Mouse (Mus musculus) midbrain, embryonic 16.5 days (tissue): ENCODE data around the gene Bsn. TPM values are rescaled to one million over a fixed set of nuclear protein-coding genes. Genes with fewer than 3 reads are reported as not detected.
A peak's percentile ranks its signal among the peaks of the same experiment; 100 is the strongest.

Experiments
- ATAC-seq: fragments of 200-750 bp; cut with Nextera tagmentation; 2 replicates; pipeline ENCODE4 v1.8.0; 2017; ENCODE audit warnings: moderate TSS enrichment
- H3K27ac ChIP-seq: fragments of 300-500 bp; sonication (generic); 2 replicates; pipeline ENCODE4 v1.5.1; 2014; ENCODE audit warnings: mild to moderate bottlenecking, low read length, mixed read lengths
- H3K27me3 ChIP-seq: fragments of 300-500 bp; sonication (generic); 2 replicates; pipeline ENCODE4 v1.6.1; 2014; ENCODE audit warnings: low read depth, low read length, mixed read lengths; ENCODE audit not compliant: control insufficient read depth, insufficient read depth
- H3K36me3 ChIP-seq: fragments of 300-500 bp; sonication (generic); 2 replicates; pipeline ENCODE4 v1.6.1; 2014; ENCODE audit warnings: mild to moderate bottlenecking, low read length, moderate library complexity, mixed read lengths; ENCODE audit not compliant: control insufficient read depth, insufficient read depth
- H3K4me1 ChIP-seq: fragments of 300-500 bp; sonication (generic); 2 replicates; pipeline ENCODE4 v1.6.1; 2014; ENCODE audit warnings: mild to moderate bottlenecking, low read length, mixed read lengths; ENCODE audit not compliant: control insufficient read depth, insufficient read depth
- H3K4me2 ChIP-seq: fragments of 300-500 bp; sonication (generic); 2 replicates; pipeline ENCODE4 v1.6.1; 2014; ENCODE audit warnings: mild to moderate bottlenecking, low read length, mixed read lengths
- H3K4me3 ChIP-seq: fragments of 300-500 bp; sonication (generic); 2 replicates; pipeline ENCODE4 v1.5.1; 2014; ENCODE audit warnings: low read depth, mild to moderate bottlenecking, low read length, moderate library complexity, mixed read lengths
- H3K9ac ChIP-seq: fragments of 300-500 bp; sonication (generic); 2 replicates; pipeline ENCODE4 v1.6.1; 2014; ENCODE audit warnings: low read depth, low read length, mixed read lengths
- H3K9me3 ChIP-seq: fragments of 300-500 bp; sonication (generic); replicated peaks from 2 replicates; pipeline ENCODE4 v1.6.1; 2014; ENCODE audit warnings: mild to moderate bottlenecking, low read length, mixed read lengths; ENCODE audit not compliant: control insufficient read depth, poor library complexity, severe bottlenecking
- WGBS: fragments of 180-500 bp; shearing (Covaris S2); extraction: QIAGEN DNeasy Blood & Tissue Kit; methylation state at CpG from one replicate; pipeline ENCODE4 v1.1.7; 2014; 5-methylcytosine and 5-hydroxymethylcytosine counted together
- polyA plus RNA-seq: library from polyadenylated mRNA; unstranded; fragments of >200 nt; fragmentation: Nextera tagmentation; extraction: Ambion mirVana; gene quantifications from 2 replicates; pipeline ENCODE4 v1.2.1, GENCODE M21; 2015

Gene Bsn
- polyA plus RNA-seq, 1 experiment from 2014 or later: 8.6 TPM

DNA sequence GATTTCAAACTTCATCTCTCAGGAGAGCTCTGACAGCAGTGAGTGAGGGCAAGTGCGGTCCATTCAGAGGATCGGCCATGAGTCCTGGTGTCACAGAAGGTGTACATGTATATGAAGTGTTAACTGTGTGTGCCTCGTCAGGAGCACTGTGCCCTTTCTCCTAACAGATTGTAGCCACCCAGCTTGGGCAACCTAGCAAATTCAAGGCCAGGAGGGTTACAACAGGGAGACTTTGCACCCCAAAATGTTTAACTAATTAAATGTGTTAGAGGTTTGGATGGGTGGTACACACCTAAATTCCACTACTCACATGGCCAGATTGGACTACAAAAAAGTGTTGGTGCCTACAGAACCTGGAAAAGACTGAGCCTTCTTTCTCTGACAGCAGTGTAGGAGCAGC is 31.4 kb upstream of the Bsn start:
- ATAC-seq: no peak
- Histone ChIP-seq H3K4me1 (peaks cover 2% of the 10 kb centered on the region; the same call in 1 of the 2 replicates), H3K9me3 (no peaks in the 10 kb centered on the region), H3K4me2 (no peak overlapping the region), H3K27me3 (no peaks in the 10 kb centered on the region), H3K9ac (no peak overlapping the region), H3K27ac (no peak overlapping the region), H3K4me3 (no peak overlapping the region), H3K36me3 (peaks cover 3% of the 10 kb centered on the region; the same call in 1 of the 2 replicates)
- 89% methylated on average over 3 of the region's 3 CpGs for WGBS

DNA sequence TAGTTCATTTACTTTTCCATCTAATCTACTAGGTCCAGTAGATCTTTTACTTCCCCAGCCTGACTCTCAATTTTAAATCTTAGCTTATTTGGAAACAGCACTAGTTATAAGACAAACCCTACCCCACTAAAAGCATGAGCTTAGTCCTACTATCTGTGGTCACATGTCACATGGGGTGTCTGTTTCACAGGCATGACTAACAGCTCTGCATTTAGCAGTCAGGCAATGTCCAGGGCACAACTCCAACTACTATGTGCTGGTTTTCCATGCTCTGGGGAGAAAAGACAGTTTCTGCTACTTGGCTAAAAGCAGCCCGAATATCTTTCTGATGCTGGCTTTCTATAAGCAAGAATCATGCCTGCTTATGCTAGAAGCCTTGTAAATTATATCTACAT is 30.2 kb upstream of the Bsn start:
- ATAC-seq: no peak
- H3K4me2 ChIP-seq: no peak overlapping the region
- no peaks in the 10 kb centered on the region for H3K9me3 ChIP-seq
- peaks cover 6% of the 10 kb centered on the region for H3K36me3 ChIP-seq
- no peak overlapping the region for H3K9ac ChIP-seq
- H3K4me1 ChIP-seq: peaks cover 2% of the 10 kb centered on the region; the same call in 1 of the 2 replicates
- no peak overlapping the region for H3K27ac ChIP-seq
- H3K27me3 ChIP-seq: no peaks in the 10 kb centered on the region
- H3K4me3 ChIP-seq: no peak overlapping the region
- 91% methylated on average over 1 of the region's 1 CpGs for WGBS

DNA sequence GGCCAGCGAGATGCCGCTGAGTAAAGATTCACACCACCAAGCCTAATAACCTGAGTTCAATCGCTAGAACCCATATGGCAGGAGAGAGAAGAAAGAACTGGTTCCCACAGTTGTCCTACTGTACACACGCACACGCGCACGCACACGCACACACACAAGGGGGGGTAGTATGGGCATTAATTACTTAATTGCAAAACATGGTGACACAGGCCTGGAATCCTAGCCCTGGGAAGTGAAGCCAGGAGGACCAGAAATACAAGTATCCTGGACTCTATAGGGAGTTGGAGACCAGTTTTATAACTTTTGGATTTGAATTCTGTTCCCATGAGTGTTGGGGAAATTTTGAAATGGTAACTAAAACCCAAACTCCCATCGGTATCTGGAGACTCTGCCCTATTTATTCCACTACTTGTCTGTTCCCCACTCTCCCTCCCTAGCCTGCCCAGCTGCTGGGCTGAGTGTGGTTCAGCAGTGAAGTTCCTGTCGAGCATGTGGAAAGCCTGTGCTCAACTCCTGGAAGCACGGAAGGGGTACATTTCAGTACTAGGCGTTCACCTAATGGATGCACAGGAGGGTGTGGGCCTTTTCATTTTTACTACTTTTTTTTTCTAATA is 29.7 kb upstream of the Bsn start:
- Histone ChIP-seq H3K9me3 (no peaks in the 10 kb centered on the region), H3K4me2 (no peak overlapping the region), H3K27ac (no peak overlapping the region), H3K27me3 (no peaks in the 10 kb centered on the region), H3K9ac (no peak overlapping the region), H3K4me1 (peaks cover 2% of the 10 kb centered on the region; the same call in 1 of the 2 replicates), H3K4me3 (no peak overlapping the region), H3K36me3 (peaks cover 6% of the 10 kb centered on the region)
- WGBS: 89% methylated on average over 12 of the region's 12 CpGs
- ATAC-seq: no peak

DNA sequence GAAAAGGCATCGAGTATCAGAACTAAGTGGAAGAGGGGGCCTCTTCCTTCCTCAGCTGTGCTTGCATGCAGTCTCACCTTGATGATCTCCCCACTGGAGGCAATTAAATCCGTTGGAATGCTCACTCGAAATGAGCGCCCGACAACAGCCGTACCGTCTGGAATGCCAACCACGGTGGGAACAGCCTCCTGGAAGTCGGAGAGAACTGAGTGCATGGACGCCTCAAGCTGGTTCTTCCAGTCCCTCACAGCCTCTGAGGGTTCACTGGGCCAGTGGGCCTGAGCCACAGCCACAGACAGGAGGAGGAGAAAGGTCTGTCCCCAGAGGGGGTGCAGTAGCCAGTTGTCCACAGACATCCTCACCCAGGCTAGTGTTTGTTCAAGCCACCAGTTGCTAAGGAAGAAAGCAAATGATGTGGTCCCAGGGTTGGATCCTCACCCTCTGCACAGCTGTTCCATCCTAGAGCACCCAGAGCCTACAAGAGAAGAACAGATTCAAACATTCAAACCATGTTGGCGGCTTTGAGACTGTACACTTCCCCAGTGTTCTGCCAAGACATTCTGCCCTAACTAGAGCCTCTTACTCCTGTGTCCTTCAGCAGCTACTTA is 27.9 kb upstream of the Bsn start:
- no peaks in the 10 kb centered on the region for H3K27me3 ChIP-seq
- peaks cover 6% of the 10 kb centered on the region for H3K36me3 ChIP-seq
- no peak for ATAC-seq
- H3K9me3 ChIP-seq: no peaks in the 10 kb centered on the region
- no peak overlapping the region for H3K9ac ChIP-seq
- no peak overlapping the region for H3K4me3 ChIP-seq
- H3K4me1 ChIP-seq: peaks cover 11% of the 10 kb centered on the region
- WGBS: 80% methylated on average over 11 of the region's 11 CpGs
- H3K4me2 ChIP-seq: no peak overlapping the region
- no peak overlapping the region for H3K27ac ChIP-seq

DNA sequence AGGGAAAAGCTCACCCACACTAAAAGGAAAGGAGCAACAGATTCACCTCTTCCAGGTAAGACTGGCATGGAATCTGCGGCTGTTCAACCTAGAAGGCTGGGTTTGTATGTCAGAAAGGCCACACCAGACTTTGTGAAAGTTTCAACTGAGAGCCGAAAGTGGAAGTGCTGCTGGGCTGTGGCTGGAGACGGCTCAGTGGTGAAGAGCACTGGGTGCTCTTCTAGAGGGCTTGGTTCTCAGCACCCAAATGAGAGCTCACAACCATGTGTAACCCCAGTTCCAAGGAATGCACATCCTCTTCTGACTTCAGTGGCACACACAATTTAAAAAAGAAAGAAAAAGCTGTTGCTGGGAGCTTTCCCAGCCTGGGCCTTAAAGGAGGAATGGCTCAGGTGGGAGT is 27.2 kb upstream of the Bsn start:
- ATAC-seq: no peak
- H3K9ac ChIP-seq: no peak overlapping the region
- 96% methylated on average over 3 of the region's 3 CpGs for WGBS
- H3K4me3 ChIP-seq: no peak overlapping the region
- peaks cover 6% of the 10 kb centered on the region for H3K36me3 ChIP-seq
- H3K27me3 ChIP-seq: no peaks in the 10 kb centered on the region
- no peaks in the 10 kb centered on the region for H3K9me3 ChIP-seq
- H3K4me1 ChIP-seq: peaks cover 16% of the 10 kb centered on the region
- H3K4me2 ChIP-seq: no peak overlapping the region
- no peak overlapping the region for H3K27ac ChIP-seq

DNA sequence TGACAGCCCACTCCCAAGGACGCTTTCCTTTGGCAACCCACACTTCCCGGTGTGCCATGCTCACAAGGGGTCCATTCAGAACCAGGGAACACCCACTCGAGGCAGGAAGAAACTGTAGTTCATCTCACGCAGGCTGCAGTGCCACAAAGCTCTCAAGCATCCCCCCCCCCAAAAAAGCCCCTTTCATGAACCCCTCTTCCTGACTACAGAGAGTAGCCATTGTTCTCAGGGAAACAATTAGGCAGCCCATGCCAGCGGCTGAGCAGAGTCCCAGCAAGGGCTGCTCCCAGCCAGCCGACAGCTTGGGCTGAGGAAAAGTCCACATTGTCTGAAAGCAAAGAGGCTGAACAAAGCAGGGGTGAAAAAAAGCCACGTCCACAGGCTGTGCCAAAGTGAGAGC is 22.9 kb upstream of the Bsn start:
- Histone ChIP-seq H3K9me3 (no peaks in the 10 kb centered on the region), H3K27ac (peak overlapping the region; percentile 73), H3K4me1 (peaks cover 17% of the 10 kb centered on the region), H3K27me3 (no peaks in the 10 kb centered on the region), H3K36me3 (peaks cover 14% of the 10 kb centered on the region), H3K4me2 (peak overlapping the region; percentile 19; the same call in 1 of the 2 replicates), H3K9ac (0 out of 2 replicates have a peak overlapping the region, but pooled peaks have one; percentile 16), H3K4me3 (no peak overlapping the region)
- peak; percentile 68; the same call in 1 of the 2 replicates for ATAC-seq
- 8% methylated on average over 7 of the region's 7 CpGs for WGBS

DNA sequence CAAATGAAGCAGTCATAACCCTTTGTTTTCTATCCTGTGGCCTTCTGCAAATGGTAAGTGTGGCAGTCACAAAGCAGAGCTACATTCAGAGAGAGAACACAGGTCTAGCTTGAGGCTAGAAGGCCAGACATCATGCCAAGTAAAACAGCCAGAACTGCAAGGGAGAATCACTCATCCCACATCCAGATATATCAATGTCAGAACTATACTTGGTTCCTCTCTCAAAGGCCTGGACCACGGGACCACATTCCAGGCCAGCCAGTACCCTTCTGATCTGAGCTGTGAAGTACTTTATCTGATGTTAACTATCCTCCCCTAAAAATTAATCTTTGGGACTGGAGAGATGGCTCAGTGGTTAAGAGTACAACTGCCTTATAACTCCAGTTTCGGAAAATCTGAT is 22.2 kb upstream of the Bsn start:
- Histone ChIP-seq H3K4me2 (no peak overlapping the region), H3K4me1 (peaks cover 17% of the 10 kb centered on the region), H3K36me3 (peaks cover 21% of the 10 kb centered on the region), H3K27me3 (no peaks in the 10 kb centered on the region), H3K9ac (no peak overlapping the region), H3K9me3 (no peaks in the 10 kb centered on the region), H3K27ac (no peak overlapping the region), H3K4me3 (no peak overlapping the region)
- ATAC-seq: no peak
- 73% methylated on average over 2 of the region's 2 CpGs for WGBS

DNA sequence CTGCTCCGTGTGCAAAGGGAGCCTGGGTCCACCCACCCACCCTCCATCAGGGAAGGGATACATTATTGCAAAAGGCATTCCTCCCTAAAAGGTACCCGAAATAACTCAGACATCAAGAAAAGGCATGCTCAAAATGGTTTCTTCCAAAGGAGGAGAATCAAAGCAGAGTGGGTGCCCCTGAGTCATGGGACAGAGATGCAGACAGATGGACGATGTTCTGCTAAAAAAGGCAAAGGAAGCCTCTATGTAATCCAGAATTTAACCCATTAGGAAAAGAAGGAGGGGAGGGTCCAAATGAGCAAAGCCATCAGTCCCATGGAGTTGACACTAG is 15.4 kb upstream of the Bsn start:
- ATAC-seq: no peak
- H3K4me3 ChIP-seq: no peak overlapping the region
- peaks cover 22% of the 10 kb centered on the region for H3K4me1 ChIP-seq
- H3K9me3 ChIP-seq: no peaks in the 10 kb centered on the region
- no peak overlapping the region for H3K9ac ChIP-seq
- no peak overlapping the region for H3K4me2 ChIP-seq
- no peaks in the 10 kb centered on the region for H3K27me3 ChIP-seq
- peak overlapping the region; percentile 74 for H3K27ac ChIP-seq
- WGBS: 63% methylated on average over 3 of the region's 3 CpGs
- H3K36me3 ChIP-seq: peaks cover 18% of the 10 kb centered on the region

DNA sequence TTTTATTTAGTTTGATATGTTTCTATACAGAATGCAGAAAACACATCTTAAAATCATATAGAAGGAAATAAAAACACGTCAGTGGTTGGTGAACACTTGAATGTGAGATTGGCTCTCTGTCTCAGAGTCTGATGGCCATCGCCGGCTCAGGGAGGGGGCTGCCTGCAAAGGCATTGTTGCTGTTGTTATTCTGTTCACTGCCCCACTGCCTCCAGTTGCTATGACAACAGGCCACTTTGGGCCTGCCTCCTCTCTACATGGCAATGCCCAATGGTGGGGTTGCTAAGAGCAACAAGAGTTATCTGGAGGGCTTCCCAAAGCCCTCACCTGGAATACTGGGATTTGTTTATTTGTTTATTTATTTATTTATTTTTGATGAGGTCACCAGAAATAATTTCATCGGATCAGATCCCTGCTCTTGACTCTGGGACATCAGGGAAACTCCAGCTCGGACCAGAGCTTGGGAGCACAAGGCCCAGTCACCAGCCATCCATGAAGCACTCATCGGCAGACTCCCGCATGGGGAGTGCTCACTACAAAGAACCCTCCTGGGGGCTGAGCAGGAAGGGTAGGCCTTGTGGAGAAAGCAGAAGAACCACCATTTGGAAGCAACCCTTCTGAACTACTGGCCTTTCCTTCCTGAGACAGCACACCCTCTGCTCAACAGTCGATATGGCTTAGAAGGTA is 14.8 kb upstream of the Bsn start:
- H3K9me3 ChIP-seq: no peaks in the 10 kb centered on the region
- ATAC-seq: peak; percentile 78

More for the DNA sequence above, 14.8 kb upstream of the Bsn start:
- H3K4me1 ChIP-seq: peaks cover 23% of the 10 kb centered on the region
- H3K4me3 ChIP-seq: no peak overlapping the region
- H3K27ac ChIP-seq: peak overlapping the region; percentile 74
- H3K9ac ChIP-seq: no peak overlapping the region
- H3K27me3 ChIP-seq: no peaks in the 10 kb centered on the region
- 19% methylated on average over 8 of the region's 8 CpGs for WGBS
- peaks cover 18% of the 10 kb centered on the region for H3K36me3 ChIP-seq
- H3K4me2 ChIP-seq: no peak overlapping the region
